Comparison of ENCODE assay signal across 10 mouse cellular contexts in genomic region chr2:174299771-174300160, GRCm38 (mm10). TPM values are rescaled to one million over a fixed set of nuclear protein-coding genes. Genes with fewer than 3 reads are reported as not detected.
DNase-seq lines count a peak whose midpoint lies in the region; ATAC-seq and TF ChIP-seq lines count a peak whose summit lies in the region.
"Had no signal": no experiment of that assay in that cellular context is flagged by ENCODE, and none has a peak within 500 bp of the region (broad histone marks: within the 10 kb centered on the region; RNA-seq: fewer than 3 reads in every experiment).

No protein-coding gene starts in this region.

- no peak for ATAC-seq in heart, embryonic 11.5 days (replicated peaks; ENCODE audit: insufficient number of reproducible peaks, low FRiP score, low TSS enrichment)
- ATAC-seq in G1E (ENCODE audit: extremely low read depth, insufficient number of reproducible peaks, low FRiP score, poor library complexity, severe bottlenecking), result no peak
- no peak for ATAC-seq in hindbrain, embryonic 12.5 days (ENCODE audit: low FRiP score)

- no peaks in the 10 kb centered on the region for H3K36me3 ChIP-seq in heart, embryonic 11.5 days (ENCODE audit: control insufficient read depth, insufficient read depth, low read length)
- peaks cover 20% of the 10 kb centered on the region for H3K36me3 ChIP-seq in G1E (replicated peaks)
- peaks cover 7% of the 10 kb centered on the region; the same call in 1 of the 2 replicates for H3K36me3 ChIP-seq in hindbrain, embryonic 12.5 days
- peaks cover 50% of the 10 kb centered on the region for H3K36me3 ChIP-seq in midbrain, embryonic 10.5 days

- no peak for TF ChIP-seq CTCF in G1E (IDR thresholded peaks at IDR 0.05; ENCODE audit: low read depth, low read length)

- H3K4me1 ChIP-seq in heart, embryonic 11.5 days (ENCODE audit: control insufficient read depth, insufficient read depth, low read length), result no peaks in the 10 kb centered on the region; the same call in 1 of the 2 replicates
- peaks cover 6% of the 10 kb centered on the region for H3K4me1 ChIP-seq in G1E (ENCODE audit: insufficient read depth, low read depth, low read length)
- H3K4me1 ChIP-seq in hindbrain, embryonic 12.5 days, result peaks cover 32% of the 10 kb centered on the region
- H3K4me1 ChIP-seq in midbrain, embryonic 10.5 days, result peaks cover 44% of the 10 kb centered on the region

- peak overlapping the region; percentile 75 for H3K4me2 ChIP-seq in heart, embryonic 11.5 days
- peak overlapping the region; percentile 51 for H3K4me2 ChIP-seq in hindbrain, embryonic 12.5 days (replicated peaks)

- peaks cover 21% of the 10 kb centered on the region for H3K27me3 ChIP-seq in heart, embryonic 11.5 days (ENCODE audit: control insufficient read depth, insufficient read depth, low read length)
- no peaks in the 10 kb centered on the region for H3K27me3 ChIP-seq in G1E (ENCODE audit: insufficient read depth, low read length)
- peaks cover 45% of the 10 kb centered on the region for H3K27me3 ChIP-seq in hindbrain, embryonic 12.5 days
- peaks cover 48% of the 10 kb centered on the region for H3K27me3 ChIP-seq in midbrain, embryonic 10.5 days (ENCODE audit: low read depth, poor library complexity, severe bottlenecking)

- WGBS in heart, embryonic 11.5 days (ENCODE audit: insufficient replicate concordance), result 50% methylated on average over 34 of the region's 34 CpGs
- WGBS in hindbrain, embryonic 12.5 days, result 37% methylated on average over 34 of the region's 34 CpGs
- 51% methylated on average over 34 of the region's 34 CpGs for WGBS in midbrain, embryonic 10.5 days

- H3K9me3 ChIP-seq in heart, embryonic 11.5 days (replicated peaks; ENCODE audit: control insufficient read depth, low read length), result peaks cover 50% of the 10 kb centered on the region
- H3K9me3 ChIP-seq in G1E (replicated peaks), result peaks cover 48% of the 10 kb centered on the region
- peaks cover 64% of the 10 kb centered on the region for H3K9me3 ChIP-seq in hindbrain, embryonic 12.5 days (replicated peaks)
- H3K9me3 ChIP-seq in midbrain, embryonic 10.5 days (replicated peaks), result peaks cover 62% of the 10 kb centered on the region

- H3K4me3 ChIP-seq in heart, embryonic 11.5 days (ENCODE audit: low read depth, low read length), result peak overlapping the region; percentile 46
- peak overlapping the region; percentile 78 for H3K4me3 ChIP-seq in G1E (ENCODE audit: low read depth, low read length)
- H3K4me3 ChIP-seq in hindbrain, embryonic 12.5 days, result peak overlapping the region; percentile 25
- peak overlapping the region; percentile 57 for H3K4me3 ChIP-seq in midbrain, embryonic 10.5 days
- H3K4me3 ChIP-seq: left cerebral cortex, adult 2 months had no signal

- DNase-seq in heart, adult 9 months (ENCODE audit: low spot score in 2 of 2), result no peak
- no peak for DNase-seq in G1E (ENCODE audit: low spot score)
- DNase-seq in midbrain, embryonic 10.5 days (ENCODE audit: low spot score), result no peak
- DNase-seq in thymus, postnatal 10 days (ENCODE audit: low spot score in 2 of 2), result no peak
- DNase-seq in cerebellum, postnatal 14 days, result no peak
- DNase-seq in adrenal gland, postnatal 10 days, result no peak
- DNase-seq: adrenal gland, postnatal 25 days had no signal

- H3K27ac ChIP-seq in heart, embryonic 11.5 days (ENCODE audit: low read depth, low read length), result no peak overlapping the region
- no peak overlapping the region for H3K27ac ChIP-seq in hindbrain, embryonic 12.5 days
- H3K27ac ChIP-seq in midbrain, embryonic 10.5 days (replicated peaks), result no peak overlapping the region
- H3K27ac ChIP-seq: left cerebral cortex, adult 2 months had no signal

- H3K9ac ChIP-seq in heart, embryonic 11.5 days (ENCODE audit: low read depth, low read length), result no peak overlapping the region
- no peak overlapping the region for H3K9ac ChIP-seq in hindbrain, embryonic 12.5 days

RNA-seq across cellular contexts. Expression of gene Gnas, which starts 15.6 kb away (rescaled TPM):
- 1,095 and 1,127 TPM in 2 replicates for polyA plus RNA-seq in heart, embryonic 11.5 days (2014; fragmentation: Nextera tagmentation; extraction: Ambion mirVana)
- 1,040 and 1,097 TPM in 2 replicates for total RNA-seq in G1E (2014; fragmentation: Nextera tagmentation)
- total RNA-seq in G1E (2017), result 452 and 490 TPM in 2 replicates
- polyA plus RNA-seq in G1E (2012), result 935 and 1,094 TPM in 2 replicates
- polyA plus RNA-seq in hindbrain, embryonic 12.5 days (2016; fragmentation: Nextera tagmentation; extraction: Ambion mirVana), result 1,701 and 1,752 TPM in 2 replicates
- polyA plus RNA-seq in midbrain, embryonic 10.5 days (2016; fragmentation: Nextera tagmentation; extraction: Ambion mirVana), result 1,043 and 1,067 TPM in 2 replicates
- 1,000 to 10,000 TPM; 5,524 to 6,088 TPM for total RNA-seq in adrenal gland, postnatal 10 days (2021)

RNA-seq across cellular contexts. Expression of gene Gm20721, which starts 46.7 kb away (rescaled TPM):
- polyA plus RNA-seq in heart, embryonic 11.5 days (2014; fragmentation: Nextera tagmentation; extraction: Ambion mirVana), result 5.6 and 8.6 TPM in 2 replicates
- total RNA-seq in G1E (2014; fragmentation: Nextera tagmentation), result not detected in 2 replicates
- 8.6 and 9.0 TPM in 2 replicates for total RNA-seq in G1E (2017)
- polyA plus RNA-seq in G1E (2012), result 0.99 and 1.3 TPM in 2 replicates
- 13.7 and 14.5 TPM in 2 replicates for polyA plus RNA-seq in hindbrain, embryonic 12.5 days (2016; fragmentation: Nextera tagmentation; extraction: Ambion mirVana)
- 12.7 and 15.2 TPM in 2 replicates for polyA plus RNA-seq in midbrain, embryonic 10.5 days (2016; fragmentation: Nextera tagmentation; extraction: Ambion mirVana)
- 1 to 10 TPM; 6.2 to 6.8 TPM for total RNA-seq in adrenal gland, postnatal 10 days (2021)

Comparison
In these comparisons a context has a peak if more than half of its experiments do, and no peak if none do; other contexts are left out.
1. H3K4me3 ChIP-seq: peak in every context shown above with its lines; median percentile 78 in G1E; 57 in midbrain, embryonic 10.5 days; 46 in heart, embryonic 11.5 days; 25 in hindbrain, embryonic 12.5 days.